Mouse (Mus musculus) cerebellum, postnatal 10 days (tissue): Measurements from ENCODE around the gene Rars2.

ENCODE experiments used
- DNase-seq, 2 experiments: peaks; one replicate each; pipeline ENCODE4 v3.0.0; 2021; ENCODE audit warnings: mixed read lengths in 2 of 2

The Rars2 gene

GRCm38 (mm10) chr4:34644779-34645178 is 30.0 kb downstream of the Rars2 start:
- no peak for DNase-seq

DNA sequence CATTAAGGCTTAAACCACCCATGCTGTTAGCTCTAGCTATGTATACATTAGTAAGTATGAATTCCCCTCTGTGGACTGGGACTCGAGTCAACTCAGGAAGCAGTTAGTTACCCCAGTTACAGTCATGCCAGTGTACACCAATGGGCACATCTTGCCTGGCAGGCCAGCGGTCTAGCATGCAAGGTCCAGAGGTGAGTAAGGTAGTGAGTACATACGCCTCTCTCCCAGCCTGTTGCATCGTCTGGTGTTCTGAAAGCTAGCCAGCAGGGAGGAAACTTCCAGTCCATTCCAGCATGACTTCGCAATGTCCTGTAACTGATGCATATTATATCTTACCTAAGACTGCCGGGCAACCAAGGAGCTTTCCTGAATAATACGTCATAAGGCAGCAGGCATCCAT is 38.4 kb downstream of the Rars2 start:
- no peak for DNase-seq

- DNase-seq = no peak
Observed at GRCm38 (mm10) chr4:34656101-34656500, 41.3 kb downstream of the Rars2 start.

DNA sequence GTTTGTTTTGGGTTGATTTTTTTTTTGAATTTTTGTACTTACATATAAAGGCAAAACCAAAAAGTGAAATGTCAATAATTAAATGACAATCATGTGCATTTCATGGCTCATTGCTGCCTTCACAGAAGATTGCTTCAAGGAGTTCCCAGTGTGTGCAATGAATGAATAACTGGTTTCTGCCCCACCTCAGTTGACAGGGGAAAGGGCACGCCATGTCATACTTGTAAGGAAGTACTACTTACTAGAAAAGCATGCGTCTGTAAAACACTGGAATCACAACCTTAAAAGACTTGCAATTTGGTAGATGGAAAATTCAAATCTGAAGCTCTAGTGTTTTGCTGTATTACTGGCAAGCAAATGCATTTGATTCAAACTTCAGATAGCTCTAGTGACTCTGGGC is 44.3 kb downstream of the Rars2 start:
- DNase-seq = no peak

GRCm38 (mm10) chr4:34661514-34661913 is 46.8 kb downstream of the Rars2 start:
- DNase-seq = no peak

DNA sequence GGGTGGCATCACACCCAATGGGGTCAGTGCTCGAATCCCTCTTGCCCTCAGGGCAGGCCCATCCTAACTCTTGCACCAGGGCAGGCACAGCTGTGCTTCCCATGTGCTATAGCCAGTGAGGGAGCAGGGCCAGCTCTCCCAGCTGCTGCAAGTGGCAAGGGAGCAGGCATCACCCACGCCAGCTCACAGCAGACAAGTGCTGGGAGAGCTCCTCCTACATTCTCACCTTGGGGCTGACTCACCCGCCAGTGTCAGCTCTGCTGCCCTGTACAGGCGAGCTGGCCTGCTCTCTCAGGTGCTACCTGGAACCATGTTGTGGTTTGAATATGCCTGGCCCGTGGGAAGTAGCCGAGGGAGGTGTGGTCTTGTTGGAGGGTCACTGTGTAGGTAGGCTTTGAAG is 47.2 kb downstream of the Rars2 start:
- no peak for DNase-seq

DNA sequence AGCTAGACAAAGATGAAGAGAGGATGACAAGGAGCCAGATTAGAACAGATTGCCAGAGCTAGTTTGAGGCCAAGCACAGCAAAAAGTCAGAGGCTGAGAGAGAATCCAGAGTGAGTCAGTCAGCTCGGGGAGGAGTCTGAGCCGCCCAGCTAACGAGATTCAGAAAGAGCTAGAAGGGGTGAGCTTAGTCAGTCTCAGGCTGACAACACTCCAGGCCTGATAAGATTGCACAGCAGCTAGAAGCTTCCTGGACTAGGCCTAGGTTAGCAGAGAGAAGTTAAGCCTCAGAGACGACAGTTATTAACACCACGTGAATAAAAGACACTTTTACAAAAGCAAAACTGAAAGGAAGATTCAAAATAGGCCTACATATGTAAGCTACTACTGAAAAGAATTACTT is 53.2 kb downstream of the Rars2 start:
- no peak for DNase-seq

GRCm38 (mm10) chr4:34673721-34674120 is 59.0 kb downstream of the Rars2 start:
- peak; percentile 15 to 18 for DNase-seq

DNA sequence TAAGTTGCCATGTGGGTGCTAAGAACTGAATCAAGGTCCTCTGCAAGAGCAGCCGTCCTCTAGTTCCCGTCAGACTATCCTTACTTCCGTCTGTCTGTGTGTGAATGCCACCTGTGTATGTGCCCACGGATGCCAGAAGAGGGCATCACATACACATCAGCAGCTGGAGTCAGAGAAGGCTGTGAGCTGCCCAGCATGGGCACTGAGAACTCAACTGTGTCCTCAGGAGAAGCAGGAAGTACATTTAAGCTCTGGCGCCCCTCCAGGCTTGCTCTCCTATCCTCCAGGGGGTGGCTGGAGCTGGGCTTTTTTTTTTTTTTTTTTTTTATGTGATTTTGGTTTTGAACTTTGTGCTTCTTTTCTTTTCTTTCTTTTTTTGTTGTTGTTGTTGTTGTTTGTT is 65.8 kb downstream of the Rars2 start:
- DNase-seq = peak; percentile 25

GRCm38 (mm10) chr4:34686874-34687567 is 72.3 kb downstream of the Rars2 start, which contains the start of gene Slc35a1:
Gene Slc35a1, minus strand, starts transcription at chr4:34687438.
- DNase-seq = peak; percentile 98

DNA sequence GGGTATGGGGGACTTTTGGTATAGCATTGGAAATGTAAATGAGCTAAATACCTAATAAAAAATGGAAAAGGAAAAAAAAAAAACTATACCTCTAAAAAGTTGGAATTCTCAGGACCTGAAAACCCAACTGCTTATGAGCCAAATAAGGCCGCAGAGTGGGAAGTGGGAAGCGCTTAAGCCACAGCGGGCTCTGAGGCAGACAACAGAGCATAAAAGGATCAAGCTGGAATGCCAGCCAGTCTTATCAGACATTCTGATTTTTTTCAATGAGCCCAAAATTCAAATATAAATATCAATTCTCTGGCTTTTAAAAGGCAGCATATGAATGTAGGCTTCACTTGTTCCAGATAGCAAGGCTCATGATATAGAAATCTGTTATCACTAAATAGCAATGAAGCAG is 73.3 kb downstream of the Rars2 start:
- DNase-seq = no peak

- peak; percentile 79 to 83 for DNase-seq
Observed at GRCm38 (mm10) chr4:34701528-34701927, 86.8 kb downstream of the Rars2 start.

DNA sequence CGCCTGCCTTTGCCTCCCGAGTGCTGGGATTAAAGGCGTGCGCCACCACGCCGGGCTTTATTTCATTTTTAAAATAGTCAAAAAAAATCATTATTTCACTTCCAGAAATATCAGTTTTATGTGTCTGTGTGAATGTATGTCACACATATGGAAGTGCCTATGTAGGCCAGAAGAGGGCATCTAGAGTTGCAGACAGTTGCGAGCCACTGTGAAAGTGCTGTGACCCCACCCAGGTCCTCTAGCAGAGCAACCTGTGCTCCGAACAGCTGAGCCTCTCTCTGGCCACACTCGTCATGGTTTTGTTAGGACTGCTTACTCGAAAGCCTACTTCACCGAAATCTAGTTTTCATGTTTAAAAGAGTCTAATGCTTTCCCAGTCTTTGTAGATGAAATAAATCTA is 87.5 kb downstream of the Rars2 start:
- DNase-seq = no peak

DNA sequence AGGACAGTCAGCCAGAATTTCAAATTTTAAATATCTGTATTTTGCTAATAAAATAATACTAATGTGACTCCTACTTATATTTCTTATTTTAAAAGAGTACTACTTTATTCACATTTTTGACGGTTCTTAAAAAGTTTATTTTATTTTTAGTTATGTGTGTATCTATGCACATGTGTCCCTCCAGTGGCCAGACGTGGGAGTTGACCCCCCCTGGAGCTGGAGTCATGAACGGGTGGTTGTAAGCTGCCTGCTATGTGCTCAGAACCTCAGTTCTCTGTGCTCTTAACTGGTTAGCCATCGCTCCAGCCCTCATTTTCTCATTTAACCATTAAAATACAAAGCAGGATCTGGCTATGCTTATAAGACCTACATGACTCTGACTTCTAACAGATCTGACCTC is 88.3 kb downstream of the Rars2 start:
- DNase-seq = no peak

DNA sequence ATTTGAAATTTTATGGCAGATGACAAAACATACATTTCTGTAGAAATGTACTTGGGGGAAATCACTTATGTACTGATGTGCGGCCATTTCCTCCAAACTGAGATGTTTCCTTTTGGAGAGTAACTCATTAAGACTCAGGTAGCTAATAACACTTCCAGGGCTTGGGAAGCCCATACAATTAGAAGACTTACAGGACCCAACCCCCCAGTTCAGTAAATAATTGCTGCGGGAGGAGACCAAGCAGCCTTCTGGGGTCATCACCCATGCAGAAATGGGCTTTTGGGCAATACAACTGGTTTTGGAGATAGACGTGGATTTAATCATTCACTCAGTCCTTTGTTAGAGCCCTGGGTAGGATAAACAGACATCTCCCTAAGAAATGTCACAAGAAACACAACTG is 92.5 kb downstream of the Rars2 start:
- DNase-seq = no peak

GRCm38 (mm10) chr4:34708127-34708526 is 93.4 kb downstream of the Rars2 start:
- DNase-seq = no peak
